Mouse (Mus musculus): ENCODE data around the gene Xpr1. TPM values are rescaled to one million over a fixed set of nuclear protein-coding genes. Genes with fewer than 3 reads are reported as not detected.
A peak's percentile ranks its signal among the peaks of the same experiment; 100 is the strongest.

The Xpr1 gene
- polyA plus RNA-seq, 1 experiment from 2014 or later = 68.7 TPM

- no peaks in the 10 kb centered on the region for H3K9me3 ChIP-seq (ENCODE audit: control insufficient read depth, low read length)
- 0 out of 2 replicates have a peak, but pooled peaks cover 2% of the 10 kb centered on the region for H3K4me1 ChIP-seq (ENCODE audit: control insufficient read depth, insufficient read depth, low read length)
- H3K4me3 ChIP-seq (ENCODE audit: low read depth, low read length) = no peak overlapping the region
- no peak overlapping the region for H3K9ac ChIP-seq (replicated peaks; ENCODE audit: low read depth, low read length)
- H3K27ac ChIP-seq (ENCODE audit: low read depth, low read length) = no peak overlapping the region
- no peaks in the 10 kb centered on the region for H3K36me3 ChIP-seq (ENCODE audit: control insufficient read depth, insufficient read depth, low read length)
- H3K27me3 ChIP-seq (ENCODE audit: control insufficient read depth, insufficient read depth, low read length) = no peaks in the 10 kb centered on the region
- H3K4me2 ChIP-seq (ENCODE audit: low read depth, low read length) = no peak overlapping the region
- no peak for ATAC-seq (ENCODE audit: low read depth)
- 45% methylated on average over 7 of the region's 7 CpGs for WGBS
These were observed 22.3 kb upstream of the Xpr1 start for GRCm38 (mm10) chr1:155439551-155439950.

DNA sequence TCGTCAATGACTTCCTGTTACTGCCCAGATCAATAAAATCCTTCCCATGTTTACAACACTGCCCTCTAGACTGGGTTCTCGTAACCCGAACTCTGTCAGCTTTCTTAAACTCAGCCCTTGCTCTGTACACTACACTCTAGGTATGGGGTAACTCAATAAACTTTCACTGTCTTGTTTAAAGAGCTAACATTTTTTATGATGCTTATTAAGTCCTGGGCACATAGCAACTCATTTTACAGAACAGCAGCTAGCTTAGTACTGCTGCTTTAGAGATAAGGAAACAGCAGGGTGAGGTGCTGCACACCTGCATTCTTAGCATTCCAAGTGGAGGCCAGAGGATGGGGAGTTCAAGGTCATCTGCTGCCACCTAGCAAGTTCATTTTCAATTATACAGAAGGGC is 21.3 kb upstream of the Xpr1 start:
- Histone ChIP-seq H3K4me1 (ENCODE audit: control insufficient read depth, insufficient read depth, low read length) (0 out of 2 replicates have a peak, but pooled peaks cover 2% of the 10 kb centered on the region), H3K27ac (ENCODE audit: low read depth, low read length) (no peak overlapping the region)
- 25% methylated on average over 3 of the region's 3 CpGs for WGBS

GRCm38 (mm10) chr1:155429304-155429703 is 12.1 kb upstream of the Xpr1 start:
- Histone ChIP-seq H3K9me3 (ENCODE audit: control insufficient read depth, low read length) (no peaks in the 10 kb centered on the region), H3K36me3 (ENCODE audit: control insufficient read depth, insufficient read depth, low read length) (no peaks in the 10 kb centered on the region), H3K9ac (replicated peaks; ENCODE audit: low read depth, low read length) (no peak overlapping the region), H3K27me3 (ENCODE audit: control insufficient read depth, insufficient read depth, low read length) (no peaks in the 10 kb centered on the region), H3K27ac (ENCODE audit: low read depth, low read length) (no peak overlapping the region), H3K4me2 (ENCODE audit: low read depth, low read length) (no peak overlapping the region), H3K4me3 (ENCODE audit: low read depth, low read length) (no peak overlapping the region), H3K4me1 (ENCODE audit: control insufficient read depth, insufficient read depth, low read length) (no peaks in the 10 kb centered on the region)
- 77% methylated on average over 7 of the region's 7 CpGs for WGBS
- ATAC-seq (ENCODE audit: low read depth) = no peak

More for the DNA sequence above, 21.3 kb upstream of the Xpr1 start:
- H3K36me3 ChIP-seq (ENCODE audit: control insufficient read depth, insufficient read depth, low read length) = no peaks in the 10 kb centered on the region
- no peaks in the 10 kb centered on the region for H3K27me3 ChIP-seq (ENCODE audit: control insufficient read depth, insufficient read depth, low read length)
- no peak for ATAC-seq (ENCODE audit: low read depth)
- H3K4me3 ChIP-seq (ENCODE audit: low read depth, low read length) = no peak overlapping the region
- no peaks in the 10 kb centered on the region for H3K9me3 ChIP-seq (ENCODE audit: control insufficient read depth, low read length)
- no peak overlapping the region for H3K4me2 ChIP-seq (ENCODE audit: low read depth, low read length)
- no peak overlapping the region for H3K9ac ChIP-seq (replicated peaks; ENCODE audit: low read depth, low read length)

- H3K9me3 ChIP-seq (ENCODE audit: control insufficient read depth, low read length) = no peaks in the 10 kb centered on the region
- no peaks in the 10 kb centered on the region for H3K4me1 ChIP-seq (ENCODE audit: control insufficient read depth, insufficient read depth, low read length)
- H3K36me3 ChIP-seq (ENCODE audit: control insufficient read depth, insufficient read depth, low read length) = no peaks in the 10 kb centered on the region
- peak; percentile 66; the same call in 1 of the 2 replicates for ATAC-seq (ENCODE audit: low read depth)
- no peak overlapping the region for H3K4me2 ChIP-seq (ENCODE audit: low read depth, low read length)
- H3K9ac ChIP-seq (replicated peaks; ENCODE audit: low read depth, low read length) = no peak overlapping the region
- H3K27ac ChIP-seq (ENCODE audit: low read depth, low read length) = no peak overlapping the region
- H3K27me3 ChIP-seq (ENCODE audit: control insufficient read depth, insufficient read depth, low read length) = no peaks in the 10 kb centered on the region
- H3K4me3 ChIP-seq (ENCODE audit: low read depth, low read length) = no peak overlapping the region
- WGBS = 48% methylated on average over 6 of the region's 6 CpGs
These were observed 10.1 kb upstream of the Xpr1 start for GRCm38 (mm10) chr1:155427126-155427865.

GRCm38 (mm10) chr1:155425743-155426315 is 8.6 kb upstream of the Xpr1 start:
- no peaks in the 10 kb centered on the region for H3K36me3 ChIP-seq (ENCODE audit: control insufficient read depth, insufficient read depth, low read length)
- H3K4me1 ChIP-seq (ENCODE audit: control insufficient read depth, insufficient read depth, low read length) = no peaks in the 10 kb centered on the region
- no peak overlapping the region for H3K9ac ChIP-seq (replicated peaks; ENCODE audit: low read depth, low read length)
- H3K9me3 ChIP-seq (ENCODE audit: control insufficient read depth, low read length) = no peaks in the 10 kb centered on the region
- no peaks in the 10 kb centered on the region for H3K27me3 ChIP-seq (ENCODE audit: control insufficient read depth, insufficient read depth, low read length)
- H3K27ac ChIP-seq (ENCODE audit: low read depth, low read length) = no peak overlapping the region
- 36% methylated on average over 6 of the region's 6 CpGs for WGBS
- ATAC-seq (ENCODE audit: low read depth) = no peak
- H3K4me2 ChIP-seq (ENCODE audit: low read depth, low read length) = no peak overlapping the region
- H3K4me3 ChIP-seq (ENCODE audit: low read depth, low read length) = no peak overlapping the region

- Histone ChIP-seq H3K9ac (replicated peaks; ENCODE audit: low read depth, low read length) (no peak overlapping the region), H3K27me3 (ENCODE audit: control insufficient read depth, insufficient read depth, low read length) (no peaks in the 10 kb centered on the region), H3K4me3 (ENCODE audit: low read depth, low read length) (no peak overlapping the region), H3K9me3 (ENCODE audit: control insufficient read depth, low read length) (no peaks in the 10 kb centered on the region), H3K4me2 (ENCODE audit: low read depth, low read length) (no peak overlapping the region), H3K4me1 (ENCODE audit: control insufficient read depth, insufficient read depth, low read length) (no peaks in the 10 kb centered on the region), H3K27ac (ENCODE audit: low read depth, low read length) (no peak overlapping the region), H3K36me3 (ENCODE audit: control insufficient read depth, insufficient read depth, low read length) (no peaks in the 10 kb centered on the region)
- WGBS = 96% methylated on average over 5 of the region's 5 CpGs
- no peak for ATAC-seq (ENCODE audit: low read depth)
These were observed 8.1 kb upstream of the Xpr1 start for GRCm38 (mm10) chr1:155425285-155425684.

GRCm38 (mm10) chr1:155423801-155424200 is 6.6 kb upstream of the Xpr1 start:
- Histone ChIP-seq H3K4me2 (ENCODE audit: low read depth, low read length) (no peak overlapping the region), H3K9ac (replicated peaks; ENCODE audit: low read depth, low read length) (no peak overlapping the region), H3K27ac (ENCODE audit: low read depth, low read length) (no peak overlapping the region), H3K4me1 (ENCODE audit: control insufficient read depth, insufficient read depth, low read length) (no peaks in the 10 kb centered on the region), H3K4me3 (ENCODE audit: low read depth, low read length) (no peak overlapping the region), H3K27me3 (ENCODE audit: control insufficient read depth, insufficient read depth, low read length) (no peaks in the 10 kb centered on the region), H3K9me3 (ENCODE audit: control insufficient read depth, low read length) (no peaks in the 10 kb centered on the region), H3K36me3 (ENCODE audit: control insufficient read depth, insufficient read depth, low read length) (no peaks in the 10 kb centered on the region)
- no peak for ATAC-seq (ENCODE audit: low read depth)
- 74% methylated on average over 4 of the region's 4 CpGs for WGBS

- H3K36me3 ChIP-seq (ENCODE audit: control insufficient read depth, insufficient read depth, low read length) = no peaks in the 10 kb centered on the region
- no peak overlapping the region for H3K9ac ChIP-seq (replicated peaks; ENCODE audit: low read depth, low read length)
- no peaks in the 10 kb centered on the region for H3K4me1 ChIP-seq (ENCODE audit: control insufficient read depth, insufficient read depth, low read length)
- WGBS = 92% methylated on average over 7 of the region's 7 CpGs
- no peak for ATAC-seq (ENCODE audit: low read depth)
- H3K4me2 ChIP-seq (ENCODE audit: low read depth, low read length) = no peak overlapping the region
- no peak overlapping the region for H3K4me3 ChIP-seq (ENCODE audit: low read depth, low read length)
- H3K9me3 ChIP-seq (ENCODE audit: control insufficient read depth, low read length) = no peaks in the 10 kb centered on the region
- H3K27me3 ChIP-seq (ENCODE audit: control insufficient read depth, insufficient read depth, low read length) = no peaks in the 10 kb centered on the region
- no peak overlapping the region for H3K27ac ChIP-seq (ENCODE audit: low read depth, low read length)
These were observed 4.8 kb upstream of the Xpr1 start for GRCm38 (mm10) chr1:155422022-155422421.

DNA sequence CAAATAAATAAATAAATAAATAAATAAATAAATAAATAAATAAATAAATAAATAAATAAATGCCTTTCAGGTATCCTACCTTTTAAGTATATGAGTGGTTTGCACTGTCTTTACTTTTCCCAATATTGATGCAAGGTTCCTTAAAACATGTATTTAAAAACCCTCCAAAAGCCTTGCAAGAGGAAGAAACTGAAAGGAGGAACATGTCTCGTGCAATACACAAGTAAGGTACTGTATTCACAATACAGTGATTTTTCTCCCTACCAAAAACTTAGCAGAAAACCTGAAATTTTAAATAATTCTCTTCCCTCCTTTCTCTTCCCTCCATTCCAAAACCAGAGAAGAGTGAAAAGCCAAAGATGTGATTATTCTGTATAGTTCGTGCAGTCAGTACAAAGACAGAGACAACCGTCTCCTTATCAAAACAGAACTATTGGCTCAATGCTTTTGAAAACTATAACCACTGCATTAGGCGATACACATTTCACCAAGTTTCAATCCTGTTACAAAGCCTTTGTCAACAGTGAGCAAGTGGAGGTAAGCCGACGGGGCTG is 991 bp downstream of the Xpr1 start:
- Histone ChIP-seq H3K27ac (ENCODE audit: low read depth, low read length) (peak overlapping the region; percentile 95), H3K4me2 (ENCODE audit: low read depth, low read length) (peak overlapping the region; percentile 60), H3K27me3 (ENCODE audit: control insufficient read depth, insufficient read depth, low read length) (no peaks in the 10 kb centered on the region), H3K4me1 (ENCODE audit: control insufficient read depth, insufficient read depth, low read length) (no peaks in the 10 kb centered on the region), H3K9ac (replicated peaks; ENCODE audit: low read depth, low read length) (peak overlapping the region; percentile 94), H3K4me3 (ENCODE audit: low read depth, low read length) (peak overlapping the region; percentile 92), H3K36me3 (ENCODE audit: control insufficient read depth, insufficient read depth, low read length) (no peaks in the 10 kb centered on the region), H3K9me3 (ENCODE audit: control insufficient read depth, low read length) (no peaks in the 10 kb centered on the region)
- no peak for ATAC-seq (ENCODE audit: low read depth)
- 3% methylated on average over 6 of the region's 6 CpGs for WGBS

Data from neural tube, embryonic 14.5 days (tissue).